In the genomic region with DNA sequence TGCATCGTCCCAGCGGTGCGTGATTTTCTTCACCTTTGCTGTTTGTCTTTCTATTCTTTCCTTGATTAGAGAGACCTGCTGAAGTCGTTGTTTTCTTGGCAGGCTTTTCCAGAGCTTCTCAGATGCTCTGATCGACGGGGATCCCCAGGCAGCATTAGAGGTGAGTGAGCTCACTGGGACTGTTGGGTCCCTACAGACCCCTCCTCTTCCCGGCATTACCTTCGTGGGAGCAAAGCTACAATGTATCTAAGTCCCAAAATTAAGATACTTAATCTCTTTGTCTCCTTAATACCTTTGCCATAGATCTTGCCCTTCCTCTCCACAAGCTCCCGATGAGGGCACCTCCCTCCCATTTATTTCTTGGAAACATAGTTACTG, we compare ENCODE assay signal across 7 mouse cellular contexts. TPM values are rescaled to one million over a fixed set of nuclear protein-coding genes. Genes with fewer than 3 reads are reported as not detected.
DNase-seq lines count a peak whose midpoint lies in the region; ATAC-seq lines count a peak whose summit lies in the region.

No protein-coding gene starts in this region.

- H3K4me3 ChIP-seq in erythroblast, embryonic 14.5 days (replicated peaks): peak overlapping the region; percentile 93
- peak overlapping the region; percentile 66 for H3K4me3 ChIP-seq in limb, embryonic 12.5 days (replicated peaks)
- peak overlapping the region; percentile 58 for H3K4me3 ChIP-seq in stomach, embryonic 16.5 days (replicated peaks; ENCODE audit: low read length)

- H3K9me3 ChIP-seq in erythroblast, embryonic 14.5 days (ENCODE audit: control insufficient read depth, low read length): no peaks in the 10 kb centered on the region
- no peaks in the 10 kb centered on the region for H3K9me3 ChIP-seq in limb, embryonic 12.5 days
- no peaks in the 10 kb centered on the region for H3K9me3 ChIP-seq in stomach, embryonic 16.5 days (replicated peaks; ENCODE audit: control insufficient read depth, low read length)

- peak overlapping the region; percentile 73 for H3K9ac ChIP-seq in limb, embryonic 12.5 days (replicated peaks)
- H3K9ac ChIP-seq in stomach, embryonic 16.5 days (ENCODE audit: low read length): peak overlapping the region; percentile 83

- peaks cover 34% of the 10 kb centered on the region for H3K4me1 ChIP-seq in erythroblast, embryonic 14.5 days (ENCODE audit: control insufficient read depth)
- H3K4me1 ChIP-seq in limb, embryonic 12.5 days (replicated peaks): peaks cover 21% of the 10 kb centered on the region
- peaks cover 11% of the 10 kb centered on the region for H3K4me1 ChIP-seq in stomach, embryonic 16.5 days (ENCODE audit: control insufficient read depth, insufficient read depth, low read length)

- H3K36me3 ChIP-seq in erythroblast, embryonic 14.5 days (ENCODE audit: control insufficient read depth): peaks cover 18% of the 10 kb centered on the region
- peaks cover 11% of the 10 kb centered on the region; the same call in 1 of the 2 replicates for H3K36me3 ChIP-seq in limb, embryonic 12.5 days
- H3K36me3 ChIP-seq in stomach, embryonic 16.5 days (ENCODE audit: control insufficient read depth, insufficient read depth, low read length): 0 out of 2 replicates have a peak, but pooled peaks cover under 1% of the 10 kb centered on the region

- peak; percentile 17; the same call in 1 of the 2 replicates for ATAC-seq in limb, embryonic 12.5 days (ENCODE audit: insufficient number of reproducible peaks, insufficient read depth, low FRiP score, low TSS enrichment, low read depth)
- ATAC-seq in stomach, embryonic 16.5 days (ENCODE audit: insufficient read depth, low FRiP score): peak; percentile 19; the same call in 1 of the 2 replicates

- peak overlapping the region; percentile 95 for H3K27ac ChIP-seq in limb, embryonic 12.5 days
- H3K27ac ChIP-seq in stomach, embryonic 16.5 days (ENCODE audit: low read length): peak overlapping the region; percentile 97

- WGBS in limb, embryonic 12.5 days: 2% methylated on average over 9 of the region's 9 CpGs
- under 1% methylated on average over 9 of the region's 9 CpGs for WGBS in stomach, embryonic 16.5 days

- no peaks in the 10 kb centered on the region for H3K27me3 ChIP-seq in erythroblast, embryonic 14.5 days (ENCODE audit: control insufficient read depth)
- no peaks in the 10 kb centered on the region for H3K27me3 ChIP-seq in limb, embryonic 12.5 days
- H3K27me3 ChIP-seq in stomach, embryonic 16.5 days (ENCODE audit: control insufficient read depth, insufficient read depth, low read length): no peaks in the 10 kb centered on the region

- H3K4me2 ChIP-seq in limb, embryonic 12.5 days: peak overlapping the region; percentile 79
- H3K4me2 ChIP-seq in stomach, embryonic 16.5 days (ENCODE audit: low read depth, low read length): peak overlapping the region; percentile 87

- peak; percentile 9 for DNase-seq in retina, adult 2 months (ENCODE audit: low read depth, low spot score)
- no peak for DNase-seq in retina, postnatal 1 day
- no peak for DNase-seq in adrenal gland, postnatal 4 days (ENCODE audit: low spot score in 2 of 2)
- DNase-seq in thymus, postnatal 10 days (ENCODE audit: low spot score in 2 of 2): no peak

RNA-seq across cellular contexts. Expression of a gene that starts 0.3 kb away (rescaled TPM):
- polyA plus RNA-seq in erythroblast, embryonic 14.5 days (2012): 0.12 and 0.28 TPM in 2 replicates
- 142 and 143 TPM in 2 replicates for polyA plus RNA-seq in limb, embryonic 12.5 days (2016; fragmentation: Nextera tagmentation; extraction: Ambion mirVana)
- 95.9 and 102 TPM in 2 replicates for polyA plus RNA-seq in stomach, embryonic 16.5 days (2015; fragmentation: Nextera tagmentation; extraction: Ambion mirVana)
- 10 to 100 TPM; 91.3 to 95.7 TPM for total RNA-seq in adrenal gland, postnatal 4 days (2021)

Comparison
In these comparisons a context has a peak if more than half of its experiments do, and no peak if none do; other contexts are left out.
1. RNA of a gene that starts 0.3 kb away (polyA plus RNA-seq): 142 to 143 TPM in limb, embryonic 12.5 days and 95.9 to 102 TPM in stomach, embryonic 16.5 days; 0.12 to 0.28 TPM in erythroblast, embryonic 14.5 days; every median in the first group is over 10 times any median in the second.
2. Peak in every context shown above with its lines, with median percentiles within 50 percentile points of each other: H3K4me3 ChIP-seq.